In genomic region chr9:13809937-13810336, GRCm38 (mm10) we compare ENCODE assay signal across 13 mouse cellular contexts. TPM values are rescaled to one million over a fixed set of nuclear protein-coding genes. Genes with fewer than 3 reads are reported as not detected.
DNase-seq lines count a peak whose midpoint lies in the region; ATAC-seq and TF ChIP-seq lines count a peak whose summit lies in the region.
"Had no signal": no experiment of that assay in that cellular context is flagged by ENCODE, and none has a peak within 500 bp of the region (broad histone marks: within the 10 kb centered on the region; RNA-seq: fewer than 3 reads in every experiment).

No protein-coding gene starts in this region.

- no peak for ATAC-seq in embryonic facial prominence, embryonic 14.5 days (ENCODE audit: low read depth)
- no peak for ATAC-seq in monocyte, adult 5-6 weeks (replicated peaks; ENCODE audit: insufficient number of reproducible peaks, low FRiP score, low TSS enrichment, poor library complexity, severe bottlenecking)

- peaks cover 83% of the 10 kb centered on the region for H3K36me3 ChIP-seq in embryonic facial prominence, embryonic 14.5 days (ENCODE audit: control insufficient read depth, insufficient read depth, low read length)
- H3K36me3 ChIP-seq in embryonic facial prominence, embryonic 10.5 days (replicated peaks): peaks cover 98% of the 10 kb centered on the region

- TF ChIP-seq CTCF in lung, adult 2 months (IDR thresholded peaks at IDR 0.05; ENCODE audit: insufficient read depth, low read length): 0 out of 2 replicates have a peak, but pooled peaks have one; percentile 23

- H3K9me3 ChIP-seq in embryonic facial prominence, embryonic 14.5 days (ENCODE audit: control insufficient read depth, low read length): no peaks in the 10 kb centered on the region
- no peaks in the 10 kb centered on the region for H3K9me3 ChIP-seq in embryonic facial prominence, embryonic 10.5 days
- H3K9me3 ChIP-seq: megakaryocyte, embryonic 14.5 days had no signal

- no peaks in the 10 kb centered on the region for H3K4me1 ChIP-seq in embryonic facial prominence, embryonic 14.5 days (ENCODE audit: control insufficient read depth, insufficient read depth, low read length)
- H3K4me1 ChIP-seq in embryonic facial prominence, embryonic 10.5 days: no peaks in the 10 kb centered on the region
- no peaks in the 10 kb centered on the region for H3K4me1 ChIP-seq in lung, adult 2 months (ENCODE audit: control insufficient read depth, insufficient read depth, low read length)
- H3K4me1 ChIP-seq: megakaryocyte, embryonic 14.5 days had no signal

- no peaks in the 10 kb centered on the region for H3K27me3 ChIP-seq in embryonic facial prominence, embryonic 14.5 days (replicated peaks; ENCODE audit: control insufficient read depth, insufficient read depth, low read length)
- no peaks in the 10 kb centered on the region for H3K27me3 ChIP-seq in embryonic facial prominence, embryonic 10.5 days (replicated peaks; ENCODE audit: low read depth, poor library complexity, severe bottlenecking)
- H3K27me3 ChIP-seq: megakaryocyte, embryonic 14.5 days had no signal

- H3K4me2 ChIP-seq in embryonic facial prominence, embryonic 14.5 days (ENCODE audit: low read depth, low read length): no peak overlapping the region

- H3K4me3 ChIP-seq in embryonic facial prominence, embryonic 14.5 days (ENCODE audit: low read depth, low read length): no peak overlapping the region
- H3K4me3 ChIP-seq in embryonic facial prominence, embryonic 10.5 days: no peak overlapping the region
- H3K4me3 ChIP-seq in lung, adult 2 months (replicated peaks; ENCODE audit: extremely low read depth, low read depth, low read length): no peak overlapping the region
- H3K4me3 ChIP-seq: megakaryocyte, embryonic 14.5 days had no signal

- H3K27ac ChIP-seq in embryonic facial prominence, embryonic 14.5 days (replicated peaks; ENCODE audit: low read depth, low read length): no peak overlapping the region
- no peak overlapping the region for H3K27ac ChIP-seq in embryonic facial prominence, embryonic 10.5 days (replicated peaks)

- TF ChIP-seq POLR2A in lung, adult 2 months (IDR thresholded peaks at IDR 0.05; ENCODE audit: borderline replicate concordance, extremely low read depth, low read depth, low read length): no peak

- DNase-seq in embryonic facial prominence, embryonic 14.5 days (ENCODE audit: low spot score): peak; percentile 7
- no peak for DNase-seq in embryonic facial prominence, embryonic 10.5 days (ENCODE audit: low spot score)
- no peak for DNase-seq in lung, adult 2 months
- DNase-seq in lung, postnatal 4 days: no peak
- DNase-seq in ES-CJ7 (ENCODE audit: low read depth, low spot score): peak; percentile 25
- DNase-seq in induced T-regulatory cell, adult 2 months (ENCODE audit: low read depth): peak; percentile 42
- no peak for DNase-seq in layer of hippocampus, adult 11-12 months (ENCODE audit: low spot score)
- DNase-seq: adrenal gland, postnatal 10 days; cerebellum, postnatal 14 days; heart, postnatal 4 days; kidney, postnatal 10 days had no signal

- no peak overlapping the region for H3K9ac ChIP-seq in embryonic facial prominence, embryonic 14.5 days (ENCODE audit: low read depth, low read length)

RNA-seq across cellular contexts. Expression of gene Cep57, which starts 17.0 kb away (rescaled TPM):
- polyA plus RNA-seq in embryonic facial prominence, embryonic 14.5 days (2014; fragmentation: Nextera tagmentation; extraction: Ambion mirVana): 41.1 and 41.5 TPM in 2 replicates
- polyA plus RNA-seq in embryonic facial prominence, embryonic 10.5 days (2016; fragmentation: Nextera tagmentation; extraction: Ambion mirVana): 59.1 and 65.0 TPM in 2 replicates
- polyA plus RNA-seq in lung, adult 2 months (2012; rRNA removed): 7.4 and 10.5 TPM in 2 replicates
- 51.4 to 62.9 TPM (median 54.6 TPM) in 3 replicates for total RNA-seq in monocyte, adult 5-6 weeks (2017)

RNA-seq across cellular contexts. Expression of gene Fam76b, which starts 17.6 kb away (rescaled TPM):
- 21.5 and 22.7 TPM in 2 replicates for polyA plus RNA-seq in embryonic facial prominence, embryonic 14.5 days (2014; fragmentation: Nextera tagmentation; extraction: Ambion mirVana)
- 20.1 and 23.0 TPM in 2 replicates for polyA plus RNA-seq in embryonic facial prominence, embryonic 10.5 days (2016; fragmentation: Nextera tagmentation; extraction: Ambion mirVana)
- 6.7 and 10.9 TPM in 2 replicates for polyA plus RNA-seq in lung, adult 2 months (2012; rRNA removed)
- total RNA-seq in monocyte, adult 5-6 weeks (2017): 107 to 123 TPM (median 121 TPM) in 3 replicates

Comparison
In these comparisons a context has a peak if more than half of its experiments do, and no peak if none do; other contexts are left out.
1. DNase-seq: peak in embryonic facial prominence, embryonic 14.5 days (single experiment), ES-CJ7 (single experiment) and induced T-regulatory cell, adult 2 months (single experiment); none in embryonic facial prominence, embryonic 10.5 days (single experiment), lung, adult 2 months (single experiment), lung, postnatal 4 days (0 of 2) and layer of hippocampus, adult 11-12 months (single experiment).